ENCODE assay signal across 8 mouse cellular contexts in genomic region chr3:104671543-104671942, GRCm38 (mm10). TPM values are rescaled to one million over a fixed set of nuclear protein-coding genes. Genes with fewer than 3 reads are reported as not detected.
DNase-seq lines count a peak whose midpoint lies in the region.

No protein-coding gene starts in this region.

- peak; percentile 55 to 60 for DNase-seq in layer of hippocampus, adult 18-20 months (ENCODE audit: low spot score in 2 of 2)
- DNase-seq in layer of hippocampus, postnatal 14 days (ENCODE audit: low spot score in 2 of 2) = no peak
- peak; percentile 72 for DNase-seq in c-Kit-positive CD71-positive TER-119-positive erythroid progenitor cells, embryonic 14.5 days (ENCODE audit: low spot score)
- DNase-seq in liver = peak; percentile 89
- peak; percentile 67 to 77 for DNase-seq in spleen, postnatal 36 days (ENCODE audit: low spot score in 2 of 2)
- no peak for DNase-seq in heart, adult 18-20 months
- no peak for DNase-seq in embryo, embryonic 11 days
- DNase-seq in kidney, adult 18-20 months = no peak

RNA-seq across cellular contexts. Expression of gene Slc16a1, which starts 33.1 kb away (rescaled TPM):
- total RNA-seq in layer of hippocampus, adult 18-20 months (2021) = 10 to 100 TPM; 24.8 to 25.2 TPM
- total RNA-seq in layer of hippocampus, postnatal 14 days (2021) = 10 to 100 TPM; 71.6 to 74.2 TPM
- total RNA-seq in heart, adult 18-20 months (2021) = 100 to 1,000 TPM; 156 to 159 TPM

Comparison
In these comparisons a context has a peak if more than half of its experiments do, and no peak if none do; other contexts are left out.
1. DNase-seq: peak in layer of hippocampus, adult 18-20 months (2 of 2), c-Kit-positive CD71-positive TER-119-positive erythroid progenitor cells, embryonic 14.5 days (single experiment), liver (single experiment) and spleen, postnatal 36 days (2 of 2); none in layer of hippocampus, postnatal 14 days (0 of 2), heart, adult 18-20 months (0 of 2), embryo, embryonic 11 days (single experiment) and kidney, adult 18-20 months (single experiment).